Mouse (Mus musculus): Measurements from ENCODE around the gene Rin2.

DNA sequence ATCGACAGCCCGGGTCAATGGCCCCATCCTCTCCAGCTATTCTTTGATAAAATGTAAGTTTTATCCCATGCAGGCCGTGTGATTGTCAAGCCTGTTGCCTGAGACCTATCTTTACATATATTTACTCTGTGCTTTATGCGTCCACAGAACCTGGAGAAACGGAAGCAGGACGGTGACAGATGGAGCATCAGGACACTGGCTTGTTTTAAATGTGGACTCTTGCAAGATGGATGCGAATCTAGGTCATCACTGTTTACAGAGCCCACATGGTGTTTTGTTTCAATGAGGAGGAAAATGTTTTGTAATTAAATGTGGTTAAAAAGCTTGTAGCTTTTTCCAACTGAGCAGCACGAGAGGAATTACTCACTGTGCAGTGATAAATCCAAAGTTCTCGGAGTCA lies 223.1 kb downstream of the Rin2 start:
- TF ChIP-seq CTCF (IDR thresholded peaks at IDR 0.05; ENCODE audit: control insufficient read depth, insufficient read depth, insufficient replicate concordance, low read depth, low read length) (no peak), POLR2A (IDR thresholded peaks at IDR 0.05; ENCODE audit: control insufficient read depth, low read depth, low read length) (no peak)

Data from testis, adult 2 months (tissue).